Mouse (Mus musculus): Measurements from ENCODE around the gene Aurkc.
"Not testable (repeated sequence)": the region's sequence is repeated elsewhere in the genome, so short reads cannot be mapped to it uniquely, and the experiment has no call there.

The Aurkc gene

GRCm38 (mm10) chr7:6995251-6995650 is at the start of gene Aurkc:
Gene Aurkc (plus strand): TSS chr7:6995300.
- DNase-seq (ENCODE audit: low read depth) = not testable (repeated sequence)

GRCm38 (mm10) chr7:6948061-6948460 is 47.0 kb upstream of the Aurkc start:
- DNase-seq (ENCODE audit: low read depth) = not testable (repeated sequence)

- no peak for DNase-seq (ENCODE audit: low read depth)
Observed at GRCm38 (mm10) chr7:6956576-6956975, 38.5 kb upstream of the Aurkc start.

GRCm38 (mm10) chr7:6958574-6958973 is 36.5 kb upstream of the Aurkc start:
- no peak for DNase-seq (ENCODE audit: low read depth)

- no peak for DNase-seq (ENCODE audit: low read depth)
Observed at GRCm38 (mm10) chr7:6973566-6973965, 21.5 kb upstream of the Aurkc start.

- no peak for DNase-seq (ENCODE audit: low read depth)
Observed at GRCm38 (mm10) chr7:6976890-6977289, 18.2 kb upstream of the Aurkc start.

- DNase-seq (ENCODE audit: low read depth) = not testable (repeated sequence)
Observed at GRCm38 (mm10) chr7:6998914-6999313, 3.8 kb downstream of the Aurkc start.

- not testable (repeated sequence) for DNase-seq (ENCODE audit: low read depth)
Observed at GRCm38 (mm10) chr7:7005441-7005840, 10.3 kb downstream of the Aurkc start.

GRCm38 (mm10) chr7:7027445-7027844 is 32.3 kb downstream of the Aurkc start:
- DNase-seq (ENCODE audit: low read depth) = no peak

- DNase-seq (ENCODE audit: low read depth) = not testable (repeated sequence)
Observed at GRCm38 (mm10) chr7:7049659-7050320, 54.7 kb downstream of the Aurkc start.

Measured in naive thymus-derived CD4-positive, alpha-beta T cell, adult 2 months (primary cell).